Mouse (Mus musculus) liver, postnatal 0 days (tissue): ENCODE results near the gene Chst1.

ENCODE experiments used
- CTCF ChIP-seq: sonication (generic); IDR thresholded peaks from 2 replicates; pipeline ENCODE4 v1.5.1; 2016; ENCODE audit warnings: antibody characterized with exemption, low read depth
- EP300 ChIP-seq: IDR thresholded peaks from 2 replicates; pipeline ENCODE4 v1.6.1; 2016; ENCODE audit warnings: antibody characterized with exemption, low read depth, mild to moderate bottlenecking

GRCm38 (mm10) chr2:92645282-92646037, 46.0 kb downstream of the Chst1 start:
- no peak for TF ChIP-seq EP300
- no peak for TF ChIP-seq CTCF
